Mouse (Mus musculus) urinary bladder, postnatal 10 days (tissue): ENCODE data around the gene Srrm3.

Experiments used
- DNase-seq: peaks from one replicate; pipeline ENCODE4 v3.0.0; 2022; ENCODE audit warnings: low spot score

The Srrm3 gene

GRCm38 (mm10) chr5:135869661-135870423, 63.2 kb downstream of the Srrm3 start:
- no peak for DNase-seq

- no peak for DNase-seq
Measured at GRCm38 (mm10) chr5:135870505-135870904, 63.8 kb downstream of the Srrm3 start.

GRCm38 (mm10) chr5:135872996-135873395, 66.3 kb downstream of the Srrm3 start:
- DNase-seq: no peak

- no peak for DNase-seq
Measured at GRCm38 (mm10) chr5:135873753-135874152, 67.1 kb downstream of the Srrm3 start.

- DNase-seq: no peak
Measured at GRCm38 (mm10) chr5:135877180-135877579, 70.5 kb downstream of the Srrm3 start.

- DNase-seq: no peak
Measured at GRCm38 (mm10) chr5:135877831-135878231, 71.1 kb downstream of the Srrm3 start.

GRCm38 (mm10) chr5:135879449-135880158, 72.9 kb downstream of the Srrm3 start:
- DNase-seq: no peak

GRCm38 (mm10) chr5:135884641-135885040, 78.0 kb downstream of the Srrm3 start:
- no peak for DNase-seq

GRCm38 (mm10) chr5:135887675-135888102, 81.0 kb downstream of the Srrm3 start, which contains the start of gene Hspb1:
Gene Hspb1, plus strand, starts transcription at chr5:135887919.
- DNase-seq: peak; percentile 52

GRCm38 (mm10) chr5:135888405-135889215, 81.9 kb downstream of the Srrm3 start:
- DNase-seq: no peak

- DNase-seq: no peak
Measured at GRCm38 (mm10) chr5:135890323-135890722, 83.6 kb downstream of the Srrm3 start.

- no peak for DNase-seq
Measured at GRCm38 (mm10) chr5:135890920-135891319, 84.2 kb downstream of the Srrm3 start.

- no peak for DNase-seq
Measured at GRCm38 (mm10) chr5:135892589-135893351, 86.1 kb downstream of the Srrm3 start.

- DNase-seq: no peak
Measured at GRCm38 (mm10) chr5:135894958-135895357, 88.3 kb downstream of the Srrm3 start.

- no peak for DNase-seq
Measured at GRCm38 (mm10) chr5:135898028-135898427, 91.3 kb downstream of the Srrm3 start.

GRCm38 (mm10) chr5:135898995-135899394, 92.3 kb downstream of the Srrm3 start:
- DNase-seq: no peak

GRCm38 (mm10) chr5:135899833-135900232, 93.1 kb downstream of the Srrm3 start:
- DNase-seq: no peak

- DNase-seq: no peak
Measured at GRCm38 (mm10) chr5:135900701-135901100, 94.0 kb downstream of the Srrm3 start.

GRCm38 (mm10) chr5:135901354-135902095, 94.8 kb downstream of the Srrm3 start:
- no peak for DNase-seq

GRCm38 (mm10) chr5:135903058-135903457, 96.4 kb downstream of the Srrm3 start:
- no peak for DNase-seq
